Mouse (Mus musculus) frontal cortex, postnatal 25 days (tissue): ENCODE data around the gene Whrn.

Experiments
- DNase-seq, 2 experiments: peaks; one replicate each; pipeline ENCODE4 v3.0.0; 2022; ENCODE audit warnings: low spot score in 2 of 2

The Whrn gene

DNA sequence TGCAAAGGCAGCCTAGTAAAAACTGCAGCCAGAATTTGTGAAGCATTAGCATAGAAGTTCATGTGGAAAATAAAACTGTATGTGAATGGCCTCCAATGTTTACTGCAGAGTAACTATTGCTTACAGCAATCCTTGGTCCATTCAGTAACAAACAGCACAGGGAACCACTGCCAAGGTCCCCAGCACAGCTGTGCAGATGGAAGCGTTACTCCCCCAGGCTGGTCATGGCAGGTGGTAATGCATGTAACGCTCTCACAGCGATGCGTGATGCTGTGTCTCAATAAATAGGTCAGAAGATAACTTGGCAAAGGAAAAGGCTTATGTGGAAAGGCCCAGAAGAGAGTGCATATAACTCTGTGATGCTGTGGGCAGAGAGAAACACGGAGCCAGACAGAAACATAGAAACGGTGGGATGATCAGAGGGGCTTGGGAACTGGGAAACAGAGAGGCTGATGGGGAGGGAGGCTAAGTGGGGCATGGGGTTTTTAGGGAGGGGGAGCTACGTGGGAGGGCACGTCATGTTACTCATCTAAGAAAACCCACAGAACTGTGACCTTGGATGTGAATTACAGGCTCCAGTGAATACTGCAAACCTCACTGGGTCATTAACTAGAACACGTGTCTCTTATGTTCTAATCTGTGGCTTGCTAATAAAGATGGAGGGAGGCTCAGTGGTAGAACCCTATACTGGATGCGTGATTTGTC lies 51.3 kb downstream of the Whrn start:
- DNase-seq: no peak

DNA sequence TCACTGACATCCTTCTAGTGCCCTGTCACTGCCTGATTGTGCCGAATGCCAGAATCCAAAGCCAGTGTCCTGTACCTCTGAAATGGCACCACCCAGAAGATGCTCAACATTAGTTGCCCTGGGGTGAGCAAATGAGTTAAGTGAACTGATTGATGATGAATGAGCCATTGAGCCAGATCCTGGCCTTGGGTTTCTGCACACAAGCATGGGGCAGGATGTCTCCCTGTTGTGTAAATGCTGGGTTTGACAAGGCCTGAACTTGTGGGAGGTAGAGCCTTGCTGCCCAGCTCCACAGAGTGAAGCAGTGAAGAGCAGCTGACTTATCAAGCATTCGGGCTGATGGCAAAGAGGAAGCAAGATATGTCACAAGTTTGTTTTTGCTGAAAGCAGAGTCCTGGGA lies 52.7 kb downstream of the Whrn start:
- DNase-seq: no peak

DNA sequence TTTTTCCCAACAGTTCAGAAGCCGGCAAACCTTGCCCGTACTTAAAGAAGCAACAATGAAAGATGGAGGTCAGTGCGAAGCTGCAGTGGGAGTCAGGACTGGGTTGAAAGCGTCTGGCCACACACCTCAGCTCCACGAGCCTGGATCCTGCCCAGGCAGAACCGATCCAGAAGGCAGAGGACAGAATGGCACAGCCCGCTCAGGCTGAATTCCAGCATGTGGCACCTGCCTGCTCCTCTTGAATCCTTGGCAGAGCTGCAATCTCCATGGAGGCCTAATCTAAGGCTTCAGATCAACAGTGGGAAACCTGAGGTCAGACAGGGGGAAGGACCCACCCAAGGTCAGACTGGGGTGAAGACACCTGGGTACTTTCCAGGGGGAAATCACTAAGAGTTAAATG lies 54.2 kb downstream of the Whrn start:
- no peak for DNase-seq

DNA sequence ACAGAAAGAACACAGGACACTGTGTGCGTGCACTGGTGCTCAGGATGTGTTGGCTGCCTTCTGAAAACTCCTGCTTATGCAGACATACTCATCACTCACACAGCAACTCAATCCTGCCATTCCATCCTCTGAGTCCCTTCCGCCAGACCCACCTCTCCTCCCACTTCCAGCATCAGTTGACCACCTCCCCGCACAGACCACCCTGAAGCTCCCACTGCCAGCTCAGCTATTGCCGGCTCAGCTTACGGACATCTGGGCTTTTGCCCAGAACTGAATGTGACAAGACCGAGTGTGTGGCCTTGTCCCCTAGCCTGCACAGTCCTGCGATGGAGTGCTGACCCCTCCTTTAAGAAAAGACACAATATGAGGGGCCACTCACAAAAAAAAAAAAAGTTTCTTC lies 55.5 kb downstream of the Whrn start:
- DNase-seq: no peak

DNA sequence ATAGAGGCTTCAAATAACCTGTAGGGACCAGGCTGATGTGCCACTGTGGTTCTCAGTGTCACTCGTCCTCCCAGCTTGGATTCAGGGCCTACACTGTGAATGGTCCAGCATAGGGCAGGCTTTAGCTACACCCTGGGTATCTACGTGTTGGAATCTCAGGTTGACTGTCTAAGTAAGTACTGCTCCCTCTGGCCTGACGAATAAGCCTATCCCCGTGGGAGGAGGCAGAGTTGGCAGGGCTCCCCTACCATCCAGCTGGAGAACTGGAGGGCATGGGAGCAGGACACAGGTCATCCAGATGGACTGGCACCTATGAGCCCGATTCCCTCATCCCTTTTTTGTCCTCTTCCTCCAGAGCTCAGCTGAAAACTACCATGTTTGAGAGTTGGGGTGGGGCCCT lies 57.8 kb downstream of the Whrn start:
- DNase-seq: no peak

DNA sequence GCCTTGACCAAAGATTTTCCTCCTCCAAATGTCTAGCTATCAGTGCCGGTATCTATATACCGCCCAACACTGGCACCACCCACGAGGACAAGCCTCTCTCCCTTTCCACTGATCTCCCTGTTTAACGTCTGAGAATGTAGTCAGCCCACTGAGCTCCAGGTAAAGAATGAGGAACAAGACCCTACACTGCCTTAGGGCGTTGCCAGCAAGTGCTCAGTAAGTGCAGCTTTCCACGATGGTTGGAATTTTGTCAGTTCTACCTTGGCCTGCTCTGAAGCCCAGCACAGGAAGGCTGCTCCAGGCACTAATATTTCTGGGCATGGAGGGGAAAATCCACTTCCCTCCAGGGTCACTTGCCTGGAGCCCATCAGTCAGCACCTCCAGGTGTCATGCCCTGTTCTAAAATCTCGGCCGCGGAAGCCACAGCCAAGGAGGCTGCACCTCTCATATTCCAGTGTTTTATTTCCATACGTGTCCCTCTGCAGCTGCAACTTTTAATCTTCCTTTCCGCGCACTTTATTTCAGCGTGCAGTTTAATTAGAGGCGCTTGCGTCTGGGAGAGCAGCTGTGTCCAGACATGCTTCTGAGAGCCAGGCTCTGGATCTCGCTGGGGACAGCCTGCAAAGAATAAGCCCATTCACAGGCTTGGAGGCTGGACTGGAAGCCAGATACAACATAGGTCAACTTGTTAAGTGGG lies 58.5 kb downstream of the Whrn start:
- DNase-seq: no peak

DNA sequence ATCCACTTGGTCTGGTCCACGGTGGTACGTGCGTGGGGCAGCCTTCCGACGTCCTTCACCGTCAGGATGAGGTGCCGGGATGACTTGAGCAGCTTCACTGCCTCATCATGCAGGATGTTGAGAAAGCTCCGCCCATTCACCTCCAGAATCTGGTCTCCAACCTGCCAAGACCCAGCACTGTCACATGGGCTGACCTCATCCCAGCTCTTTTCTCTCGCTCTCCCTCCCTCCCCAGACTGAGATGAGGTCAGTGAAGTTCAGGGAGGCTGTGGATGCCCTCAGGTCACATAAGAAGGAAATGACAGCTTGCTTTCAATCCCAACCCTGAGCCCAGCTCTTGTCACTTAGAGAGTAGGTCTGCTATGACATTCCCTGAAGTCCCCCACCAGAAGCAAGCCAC lies 60.4 kb downstream of the Whrn start:
- no peak for DNase-seq

DNA sequence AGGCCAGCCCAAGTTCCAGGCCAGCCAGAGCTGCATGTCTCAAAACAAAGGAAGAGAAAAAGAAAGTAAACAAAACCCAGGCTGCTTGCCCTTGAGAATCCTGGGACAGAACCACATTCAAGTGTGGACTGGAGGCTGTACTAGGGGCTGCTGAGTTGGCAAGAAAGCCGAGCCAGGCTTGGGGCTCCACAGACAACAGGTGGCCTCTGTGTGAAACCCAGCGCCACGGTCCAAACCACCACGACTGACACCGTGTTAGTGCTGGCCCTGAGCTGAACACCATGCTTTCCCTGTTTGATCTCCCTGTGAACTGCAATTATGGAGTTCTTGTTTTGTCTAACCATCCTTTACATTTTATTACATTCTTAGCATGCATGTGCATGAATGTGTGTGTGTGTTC lies 64.7 kb downstream of the Whrn start:
- no peak for DNase-seq

DNA sequence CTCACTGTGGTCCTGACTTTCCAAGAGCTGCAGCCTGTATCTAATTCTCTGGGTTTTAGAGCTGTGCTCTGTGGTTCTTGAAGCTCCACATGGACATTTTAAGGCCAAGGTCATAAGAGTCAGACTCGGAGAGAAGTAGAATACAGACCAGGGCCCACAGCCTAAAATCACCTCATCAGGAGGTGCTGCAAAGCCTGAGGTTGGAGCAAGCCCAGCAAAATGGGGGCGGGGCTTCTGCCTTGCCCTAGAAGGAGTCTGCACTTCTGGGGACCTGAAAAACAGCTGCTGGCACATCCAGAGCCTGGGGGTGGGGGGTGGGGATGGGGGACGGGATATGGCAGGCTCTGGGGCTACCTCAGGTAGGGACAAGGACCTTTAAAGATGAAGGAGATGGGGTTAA lies 65.4 kb downstream of the Whrn start:
- no peak for DNase-seq

DNA sequence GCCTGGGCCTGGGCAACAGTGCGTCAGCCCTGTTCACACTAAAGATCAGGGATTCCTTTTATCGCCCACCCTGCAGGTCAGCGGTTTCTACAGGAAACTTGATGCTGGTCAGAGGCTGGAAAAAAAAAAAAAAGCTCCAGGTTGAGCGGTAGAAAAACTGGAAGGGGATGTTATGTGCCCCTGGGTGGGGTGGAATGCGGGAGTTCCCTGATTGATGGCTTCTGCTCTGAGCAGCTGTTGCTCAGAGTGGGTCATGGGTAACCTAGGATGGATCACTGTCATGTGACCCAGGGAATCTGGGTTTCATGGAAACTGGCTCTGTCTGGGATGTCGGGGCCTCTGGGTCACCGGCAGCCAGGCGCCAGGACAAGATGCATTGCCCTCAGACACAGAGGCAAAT lies 69.5 kb downstream of the Whrn start:
- DNase-seq: no peak

DNA sequence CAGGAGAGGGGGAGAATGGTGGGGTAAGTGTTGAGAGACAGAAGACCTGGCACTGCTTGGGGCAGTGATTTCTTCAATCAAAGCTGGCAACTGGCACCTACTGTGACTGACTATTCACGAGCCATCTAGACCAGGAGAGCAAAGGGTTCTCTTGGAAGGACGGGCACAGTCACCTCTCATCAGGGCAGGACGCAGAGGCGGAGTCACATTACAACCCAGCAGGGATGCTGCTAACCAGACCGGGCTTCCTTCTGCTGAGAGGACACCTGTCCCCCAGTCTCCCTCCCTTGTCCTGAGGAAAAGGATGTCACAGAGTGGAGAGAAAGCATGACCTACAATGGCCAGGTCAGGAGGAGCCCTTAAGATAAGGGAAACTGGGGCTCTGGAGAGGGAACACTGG lies 72.0 kb downstream of the Whrn start:
- DNase-seq: no peak

DNA sequence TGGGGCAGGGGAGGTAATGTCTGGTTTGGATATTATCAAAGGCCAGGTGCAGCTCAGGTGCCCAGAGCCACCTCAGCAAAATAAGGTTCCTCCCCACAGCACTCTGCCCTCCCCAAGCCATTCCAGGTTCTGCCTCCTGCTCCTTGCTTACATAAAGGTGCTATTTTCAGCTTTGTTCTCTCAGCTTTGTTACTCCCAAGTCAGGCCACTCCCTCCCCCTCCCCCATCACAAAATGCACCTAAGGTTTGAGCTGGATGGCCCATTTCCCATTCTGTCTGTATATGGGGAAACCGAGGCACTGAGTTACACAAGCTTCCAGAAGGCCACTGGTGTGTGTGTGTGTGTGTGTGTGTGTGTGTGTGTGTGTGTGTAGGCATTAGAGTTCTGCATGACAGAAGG lies 72.6 kb downstream of the Whrn start:
- no peak for DNase-seq

DNA sequence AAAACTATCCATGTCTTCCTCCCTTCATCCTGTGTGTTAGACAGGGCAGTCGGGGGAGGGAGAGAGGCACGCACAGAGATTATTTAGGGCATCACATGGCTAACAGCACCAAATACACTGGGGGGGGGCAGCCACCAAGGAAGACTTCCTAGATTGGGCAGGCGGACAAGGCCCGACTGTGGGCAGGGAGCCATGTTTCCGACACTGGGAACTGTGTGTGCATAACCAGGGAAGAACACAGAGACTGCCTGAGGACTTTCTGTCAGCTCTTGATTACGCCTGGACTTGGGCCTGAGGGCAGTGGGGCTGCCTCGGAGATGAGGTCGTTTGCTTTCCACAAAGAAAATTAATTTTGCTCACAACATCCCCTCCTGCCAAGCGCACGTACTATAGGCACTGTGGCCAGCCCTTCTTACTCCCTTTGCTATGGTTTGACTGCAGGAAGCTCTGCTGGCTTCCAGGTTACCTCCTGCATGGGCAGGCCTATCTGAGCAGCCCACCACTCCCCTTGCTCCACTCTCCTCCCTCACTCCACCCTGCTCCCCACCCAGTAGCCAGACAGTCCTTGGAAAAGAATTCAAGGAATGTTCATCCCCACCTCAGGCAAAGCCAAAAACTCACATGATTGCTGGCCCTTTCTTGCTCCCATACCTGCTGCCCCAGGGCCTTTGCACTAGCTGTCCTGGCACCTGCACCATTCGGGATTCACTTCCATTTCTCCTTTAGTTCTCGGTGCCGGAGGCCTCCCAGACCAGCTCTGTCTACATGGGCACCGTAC lies 75.5 kb downstream of the Whrn start:
- no peak for DNase-seq

DNA sequence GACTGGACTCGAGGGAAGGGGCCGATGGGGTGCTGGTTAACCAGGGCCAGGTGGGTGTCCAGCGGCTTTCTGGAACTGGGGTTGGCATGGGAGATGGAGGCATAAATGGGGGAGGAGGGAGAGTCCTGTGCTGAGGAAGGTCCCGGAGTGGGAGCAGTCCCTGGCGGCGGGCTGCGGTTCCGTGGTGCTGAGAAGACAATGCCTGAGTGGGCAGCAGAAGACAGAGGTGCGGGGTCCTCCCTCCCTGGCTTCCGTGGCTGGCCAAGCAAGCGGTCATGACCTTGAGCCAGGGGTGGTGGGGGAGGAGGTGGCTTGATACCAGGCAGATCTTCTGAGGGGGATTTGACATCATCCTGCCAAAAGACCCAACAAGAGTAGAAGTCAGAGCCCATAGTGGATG lies 77.5 kb downstream of the Whrn start:
- DNase-seq: no peak

DNA sequence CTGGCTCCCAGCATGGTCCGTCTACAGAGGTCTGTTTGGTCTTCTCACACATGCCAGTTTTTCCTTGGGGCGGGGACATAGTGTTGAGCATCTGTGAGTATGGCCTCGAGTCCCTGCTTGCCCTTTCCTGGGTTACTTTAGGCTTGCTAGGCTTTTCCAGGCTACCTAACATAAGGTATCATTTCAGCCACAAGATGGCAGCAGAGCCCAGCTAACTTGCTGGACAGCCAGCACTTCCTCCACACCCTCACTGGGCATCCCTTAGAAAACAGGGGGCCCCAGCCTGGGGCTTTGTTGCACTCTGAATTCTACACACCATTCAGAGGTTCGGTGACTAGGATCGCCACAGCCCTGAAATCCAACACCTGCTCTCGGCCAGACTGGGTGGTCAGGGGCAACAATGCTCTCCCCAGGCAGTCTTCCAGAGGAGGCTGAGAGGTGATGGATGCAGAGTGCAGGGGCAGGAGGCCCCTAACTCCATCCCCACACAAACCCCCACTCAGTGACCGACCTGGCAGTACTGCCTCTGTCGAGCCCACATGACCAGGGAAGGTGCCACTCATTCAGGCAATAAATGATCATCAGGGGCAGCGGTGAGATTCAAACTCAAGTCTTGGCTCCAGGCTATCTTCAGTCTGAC lies 78.4 kb downstream of the Whrn start:
- DNase-seq: peak; percentile 68 to 79

DNA sequence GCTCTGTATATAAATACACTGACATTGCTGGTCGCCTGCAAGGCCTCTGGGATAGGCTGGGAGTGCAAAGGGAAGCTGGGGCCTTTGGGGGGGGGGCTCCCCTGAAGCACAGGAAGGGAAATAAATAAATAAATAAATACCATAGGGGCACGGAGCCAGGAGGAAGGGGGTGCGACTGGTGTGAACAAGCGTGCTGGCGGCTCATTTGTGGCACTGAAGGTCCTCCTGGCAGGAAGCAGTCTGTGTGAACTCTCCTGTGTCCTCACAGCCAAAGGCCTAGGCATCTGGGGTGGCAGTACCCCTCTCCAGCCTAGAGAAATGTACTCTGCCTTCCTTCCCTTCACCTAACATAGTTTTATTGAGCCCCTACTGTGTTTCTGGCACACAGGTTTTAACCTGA lies 80.8 kb downstream of the Whrn start:
- DNase-seq: no peak

DNA sequence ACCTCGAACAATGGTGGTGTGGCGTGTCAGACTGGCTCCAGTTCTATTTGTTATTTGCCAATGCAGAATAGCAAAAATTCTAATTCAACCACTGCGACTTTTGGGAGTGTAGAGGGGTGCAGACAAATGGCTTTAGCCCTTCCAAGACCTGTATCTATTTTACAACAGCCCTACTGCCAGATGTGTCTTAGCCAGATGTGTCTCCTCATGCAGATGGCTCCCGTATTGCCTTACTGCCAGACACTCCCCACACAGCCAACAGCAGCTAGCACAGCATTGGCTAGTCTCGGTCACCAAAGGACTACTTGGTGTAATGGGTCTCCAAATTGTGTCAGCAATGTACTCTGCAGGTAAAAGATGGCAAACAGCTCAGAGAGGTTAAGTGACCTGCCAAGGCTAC lies 84.6 kb downstream of the Whrn start:
- no peak for DNase-seq

DNA sequence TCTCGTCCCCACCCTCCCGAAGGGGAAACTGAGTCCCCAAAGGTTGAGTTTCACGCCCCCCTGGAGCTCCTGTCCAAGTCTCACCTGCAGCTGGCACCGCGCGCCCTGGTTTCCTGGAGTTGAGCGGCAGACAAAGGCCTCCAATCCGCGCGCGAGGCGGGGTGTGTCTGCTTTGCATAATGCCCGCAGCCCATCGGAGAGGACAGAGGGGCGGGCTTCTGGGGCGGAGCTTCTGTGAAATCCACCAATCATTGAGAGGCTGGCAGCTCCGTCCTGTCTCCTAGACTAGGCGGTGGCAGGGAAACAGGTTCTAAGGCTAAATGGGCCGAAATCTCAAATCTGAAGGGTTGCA lies 85.2 kb downstream of the Whrn start:
- DNase-seq: peak; percentile 78 to 84

DNA sequence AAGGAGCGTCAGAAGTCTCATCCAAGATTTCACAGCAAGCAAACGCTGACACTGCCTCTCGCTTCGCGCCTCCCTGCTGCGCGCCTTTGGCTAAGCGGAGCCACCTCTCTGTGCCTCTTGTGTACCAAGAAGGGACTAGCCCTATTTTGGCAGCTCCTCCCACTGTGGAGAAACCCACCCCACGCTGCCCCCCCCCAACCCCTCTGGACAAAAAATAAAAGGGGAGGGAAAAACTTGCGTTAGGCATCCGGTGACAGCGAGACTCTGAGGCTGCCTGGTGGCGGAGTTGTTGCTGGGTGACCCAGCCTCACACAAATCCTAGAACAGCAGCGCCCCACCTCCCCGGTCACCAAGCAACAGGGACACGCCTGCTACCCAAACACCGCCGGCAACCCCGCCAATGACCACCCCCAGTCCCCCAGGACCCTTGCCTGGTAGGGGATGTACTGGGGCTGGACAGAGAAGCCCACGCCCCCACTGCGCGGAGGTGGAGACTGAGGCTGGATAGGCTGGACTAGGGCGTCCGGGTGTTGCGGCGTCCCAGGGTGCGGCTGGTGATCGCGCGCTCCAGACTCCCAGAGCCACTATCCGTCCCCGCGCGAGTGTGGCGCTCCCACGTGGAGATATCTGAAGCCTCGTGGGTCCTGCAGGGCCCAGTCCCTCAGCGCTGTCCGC lies 85.7 kb downstream of the Whrn start:
- DNase-seq: peak in 1 of 2 experiments; percentile 17

DNA sequence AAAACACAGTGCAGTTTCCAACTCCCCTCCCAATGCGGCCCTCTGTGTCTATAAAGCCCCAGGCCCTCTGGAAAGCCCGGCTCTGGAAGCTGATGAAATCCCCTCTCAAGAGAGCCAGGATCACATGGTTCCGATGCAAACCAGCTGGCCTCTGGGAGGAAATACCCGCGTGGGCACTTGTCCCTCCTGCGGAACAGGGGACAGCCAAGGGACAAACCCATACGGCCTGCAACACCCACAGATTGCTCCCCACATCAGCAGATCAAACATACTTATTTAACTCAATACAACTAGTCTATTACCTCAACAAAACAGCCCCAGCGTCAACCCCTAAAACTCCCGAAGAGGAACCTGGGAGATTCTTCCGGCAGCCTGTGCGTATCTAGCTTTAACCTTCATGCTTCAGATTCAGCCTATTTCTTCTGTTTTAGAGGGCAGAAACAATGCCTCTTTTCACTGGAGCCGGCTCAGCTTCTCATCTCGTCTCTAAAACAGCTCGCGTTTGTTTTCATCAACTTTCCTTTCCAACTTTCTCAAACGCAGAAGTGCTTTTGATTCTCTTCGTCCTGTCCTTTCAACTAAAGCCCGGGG lies 86.4 kb downstream of the Whrn start:
- no peak for DNase-seq

DNA sequence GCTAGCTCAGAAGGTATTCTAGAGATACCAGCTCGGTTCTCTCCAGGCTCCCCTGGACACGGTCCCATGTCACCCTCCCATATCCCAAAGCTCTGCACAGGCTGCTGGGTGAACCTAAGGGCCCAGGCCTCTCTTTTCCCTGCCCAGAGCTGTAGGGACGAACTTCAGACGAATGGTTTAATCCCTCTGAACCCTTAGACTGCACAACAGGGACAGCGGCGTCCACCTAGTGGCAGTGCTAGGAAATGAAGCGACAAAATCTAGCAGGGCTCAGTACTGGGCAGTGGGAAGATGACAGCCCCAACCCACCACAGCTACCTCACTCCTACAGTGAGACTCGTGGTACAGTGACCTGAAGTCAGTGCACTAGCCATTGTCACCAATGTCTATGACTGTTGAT lies 87.1 kb downstream of the Whrn start:
- peak; percentile 35 to 41 for DNase-seq

DNA sequence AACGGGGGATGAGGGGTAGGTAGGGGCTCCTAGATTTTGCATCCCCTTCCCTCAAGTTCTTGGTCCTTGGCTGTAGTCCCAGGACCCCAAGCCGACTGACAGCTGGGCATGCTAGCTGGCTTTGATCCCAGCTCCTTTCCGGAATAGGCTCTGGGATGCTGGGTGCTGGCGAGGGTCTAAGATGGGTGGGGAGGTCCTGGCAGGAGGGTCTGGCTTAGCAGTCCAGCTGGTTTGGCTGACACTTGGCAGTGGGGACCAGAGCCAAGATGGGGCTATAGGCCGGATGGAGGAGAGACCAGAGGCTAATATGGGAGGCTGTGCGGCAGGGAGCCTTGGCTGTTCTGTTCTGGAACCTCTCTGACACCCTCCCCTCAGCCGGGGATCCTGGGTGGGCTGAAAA lies 87.5 kb downstream of the Whrn start:
- DNase-seq: no peak
